Mouse (Mus musculus) liver, embryonic 18 days (tissue): Measurements from ENCODE around the gene Ly6g6d. TPM values are rescaled to one million over a fixed set of nuclear protein-coding genes. Genes with fewer than 3 reads are reported as not detected.

Experiments used
- polyA plus RNA-seq: library from polyadenylated mRNA; depleted of rRNA; stranded (reverse); fragments of >200 nt; gene quantifications from 2 replicates; pipeline ENCODE4 v1.2.3, GENCODE M21; 2012; rRNA removed

Ly6g6d gene
- polyA plus RNA-seq, 1 experiment: 0.71 TPM

Other genes starting within 250 kb of the Ly6g6d start
- gene Stk19, start 241.1 kb downstream of the Ly6g6d start, polyA plus RNA-seq: 12.4 and 13.7 TPM in 2 replicates
- 16.6 and 19.9 TPM in 2 replicates for gene Dxo, start 241.0 kb downstream of the Ly6g6d start, polyA plus RNA-seq
- gene Skiv2l, start 227.9 kb downstream of the Ly6g6d start, polyA plus RNA-seq: 18.6 and 23.0 TPM in 2 replicates
- 26.7 and 28.4 TPM in 2 replicates for gene Nelfe, start 227.7 kb downstream of the Ly6g6d start, polyA plus RNA-seq
- gene Cfb, start 215.5 kb downstream of the Ly6g6d start, polyA plus RNA-seq: 687 and 748 TPM in 2 replicates
- 4.8 and 6.3 TPM in 2 replicates for gene Zbtb12, start 198.6 kb downstream of the Ly6g6d start, polyA plus RNA-seq
- gene Gm20547, start 196.0 kb downstream of the Ly6g6d start, polyA plus RNA-seq: 0.04 and 0.05 TPM in 2 replicates
- 36.4 and 36.8 TPM in 2 replicates for gene C2, start 179.8 kb downstream of the Ly6g6d start, polyA plus RNA-seq
- gene Ehmt2, start 179.6 kb downstream of the Ly6g6d start, polyA plus RNA-seq: 30.4 and 37.6 TPM in 2 replicates
- gene Slc44a4, start 163.6 kb downstream of the Ly6g6d start, polyA plus RNA-seq: 3.8 and 5.8 TPM in 2 replicates
- gene Neu1, start 146.8 kb downstream of the Ly6g6d start, polyA plus RNA-seq: 21.1 and 21.2 TPM in 2 replicates
- gene Hspa1b, start 118.8 kb downstream of the Ly6g6d start, polyA plus RNA-seq: 3.1 and 3.3 TPM in 2 replicates
- gene Gm20481, start 108.2 kb downstream of the Ly6g6d start, polyA plus RNA-seq: not detected in 2 replicates
- 1.9 and 2.5 TPM in 2 replicates for gene Hspa1a, start 105.9 kb downstream of the Ly6g6d start, polyA plus RNA-seq
- gene Hspa1l, start 105.4 kb downstream of the Ly6g6d start, polyA plus RNA-seq: 0.06 and 0.07 TPM in 2 replicates
- gene Lsm2, start 96.2 kb downstream of the Ly6g6d start, polyA plus RNA-seq: 64.3 and 69.6 TPM in 2 replicates
- gene Vars, start 77.1 kb downstream of the Ly6g6d start, polyA plus RNA-seq: 42.1 and 47.2 TPM in 2 replicates
- 0.17 and 0.23 TPM in 2 replicates for gene Vwa7, start 61.5 kb downstream of the Ly6g6d start, polyA plus RNA-seq
- gene Sapcd1, start 50.0 kb downstream of the Ly6g6d start, polyA plus RNA-seq: 4.3 and 5.0 TPM in 2 replicates
- gene Msh5, start 31.3 kb downstream of the Ly6g6d start, polyA plus RNA-seq: 7.7 and 8.5 TPM in 2 replicates
- 88.4 and 92.7 TPM in 2 replicates for gene Clic1, start 28.1 kb downstream of the Ly6g6d start, polyA plus RNA-seq
- 13.9 and 14.9 TPM in 2 replicates for gene Ddah2, start 19.0 kb downstream of the Ly6g6d start, polyA plus RNA-seq
- gene Ly6g6c, start 12.7 kb downstream of the Ly6g6d start, polyA plus RNA-seq: 0.06 TPM in 1 of 2 replicates, not detected in the other
- 1.5 and 1.9 TPM in 2 replicates for gene Mpig6b, start 11.9 kb downstream of the Ly6g6d start, polyA plus RNA-seq
- 0.28 and 0.30 TPM in 2 replicates for gene Ly6g6e, start 1.2 kb downstream of the Ly6g6d start, polyA plus RNA-seq
- 4.7 and 4.8 TPM in 2 replicates for gene Ly6g6f, start 7.5 kb upstream of the Ly6g6d start, polyA plus RNA-seq
- gene Abhd16a, start 11.2 kb upstream of the Ly6g6d start, polyA plus RNA-seq: 32.1 and 32.4 TPM in 2 replicates
- not detected in 2 replicates for gene Ly6g5c, start 30.2 kb upstream of the Ly6g6d start, polyA plus RNA-seq
- gene Ly6g5b, start 37.4 kb upstream of the Ly6g6d start, polyA plus RNA-seq: 0.46 and 0.64 TPM in 2 replicates
- 8.0 and 8.7 TPM in 2 replicates for gene Gpank1, start 43.4 kb upstream of the Ly6g6d start, polyA plus RNA-seq
- gene Csnk2b, start 44.0 kb upstream of the Ly6g6d start, polyA plus RNA-seq: 84.1 and 85.2 TPM in 2 replicates
- gene D17H6S53E, start 48.3 kb upstream of the Ly6g6d start, polyA plus RNA-seq: 1.8 and 2.0 TPM in 2 replicates
- gene Apom, start 54.0 kb upstream of the Ly6g6d start, polyA plus RNA-seq: 464 and 524 TPM in 2 replicates
- 37.8 and 48.6 TPM in 2 replicates for gene Bag6, start 57.1 kb upstream of the Ly6g6d start, polyA plus RNA-seq
- 42.6 and 57.5 TPM in 2 replicates for gene Prrc2a, start 86.8 kb upstream of the Ly6g6d start, polyA plus RNA-seq
- gene Aif1, start 98.0 kb upstream of the Ly6g6d start, polyA plus RNA-seq: 10.5 and 12.9 TPM in 2 replicates
- gene Lst1, start 110.4 kb upstream of the Ly6g6d start, polyA plus RNA-seq: 69.9 and 71.0 TPM in 2 replicates
- gene Ltb, start 116.4 kb upstream of the Ly6g6d start, polyA plus RNA-seq: 5.2 and 5.9 TPM in 2 replicates
- 1.4 TPM in 2 replicates for gene Tnf, start 123.9 kb upstream of the Ly6g6d start, polyA plus RNA-seq
- 0.06 TPM in 1 of 2 replicates, not detected in the other for gene Lta, start 127.3 kb upstream of the Ly6g6d start, polyA plus RNA-seq
- gene Gm16181, start 142.8 kb upstream of the Ly6g6d start, polyA plus RNA-seq: 0.08 and 0.26 TPM in 2 replicates
- 2.0 and 2.3 TPM in 2 replicates for gene Atp6v1g2, start 155.6 kb upstream of the Ly6g6d start, polyA plus RNA-seq
- gene Nfkbil1, start 157.7 kb upstream of the Ly6g6d start, polyA plus RNA-seq: 5.1 and 5.4 TPM in 2 replicates
- 170 and 199 TPM in 2 replicates for gene Ddx39b, start 163.7 kb upstream of the Ly6g6d start, polyA plus RNA-seq
- 108 and 132 TPM in 2 replicates for gene H2-D1, start 184.7 kb upstream of the Ly6g6d start, polyA plus RNA-seq
- gene H2-Q1, start 242.3 kb upstream of the Ly6g6d start, polyA plus RNA-seq: 0.06 TPM in 2 replicates